Mouse (Mus musculus) neural tube, embryonic 12.5 days (tissue): ENCODE measurements at regions not wholly inside any gene's neighbourhood (a gene's known extent, or its start where the extent isn't known, plus 50 kb on each side); places are given as distances from the start of the nearest gene placed in this dataset.
"Not testable (repeated sequence)": the region's sequence is repeated elsewhere in the genome, so short reads cannot be mapped to it uniquely, and the experiment has no call there.

ENCODE experiments used
- ATAC-seq: fragments of 200-750 bp; cut with Nextera tagmentation; 2 replicates; pipeline ENCODE4 v1.8.0; 2017; ENCODE audit warnings: low read depth, mild to moderate bottlenecking, moderate TSS enrichment, moderate library complexity; ENCODE audit not compliant: low FRiP score
- H3K27ac ChIP-seq: fragments of 300-500 bp; sonication (generic); 2 replicates; pipeline ENCODE4 v1.5.1; 2016
- H3K27me3 ChIP-seq: fragments of 300-500 bp; sonication (generic); replicated peaks from 2 replicates; pipeline ENCODE4 v1.6.1; 2016; ENCODE audit warnings: mild to moderate bottlenecking
- H3K36me3 ChIP-seq: fragments of 300-500 bp; sonication (generic); 2 replicates; pipeline ENCODE4 v1.6.1; 2016; ENCODE audit warnings: mild to moderate bottlenecking
- H3K4me1 ChIP-seq: fragments of 300-500 bp; sonication (generic); 2 replicates; pipeline ENCODE4 v1.6.1; 2016
- H3K4me2 ChIP-seq: fragments of 300-500 bp; sonication (generic); replicated peaks from 2 replicates; pipeline ENCODE4 v1.6.1; 2016; ENCODE audit warnings: mild to moderate bottlenecking
- H3K4me3 ChIP-seq: fragments of 300-500 bp; sonication (generic); 2 replicates; pipeline ENCODE4 v1.5.1; 2016
- H3K9ac ChIP-seq: fragments of 300-500 bp; sonication (generic); 2 replicates; pipeline ENCODE4 v1.6.1; 2016; ENCODE audit warnings: mild to moderate bottlenecking
- H3K9me3 ChIP-seq: fragments of 300-500 bp; sonication (generic); 2 replicates; pipeline ENCODE4 v1.6.1; 2016; ENCODE audit warnings: mild to moderate bottlenecking
- WGBS: fragments of 180-500 bp; shearing (Covaris S2); methylation state at CpG from one replicate; pipeline ENCODE4 v1.1.7; 2016; 5-methylcytosine and 5-hydroxymethylcytosine counted together

DNA sequence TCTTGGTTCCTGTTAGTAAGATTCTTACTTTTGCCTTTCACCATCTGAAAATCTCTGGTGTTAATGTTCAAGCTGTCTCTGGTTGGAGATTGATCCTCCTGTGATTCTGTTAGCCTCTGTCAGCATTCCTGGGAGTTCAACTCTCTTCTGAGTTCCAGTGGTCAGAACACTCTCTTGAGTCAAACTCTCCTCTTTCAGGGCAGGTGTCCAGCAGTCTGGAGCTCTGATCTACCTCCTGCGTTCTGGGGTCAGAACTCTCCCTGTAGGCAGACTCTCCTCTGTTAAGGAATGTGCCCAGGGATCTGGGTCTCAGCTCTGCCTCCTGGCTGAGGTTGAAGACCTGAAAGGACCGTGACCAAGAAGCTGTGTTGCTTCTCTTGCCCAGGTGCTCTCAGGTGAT is 581.3 kb downstream of the H2al1n start:
- H3K4me3 ChIP-seq, H3K4me1 ChIP-seq, H3K27me3 ChIP-seq, ATAC-seq, H3K9ac ChIP-seq, H3K27ac ChIP-seq, H3K9me3 ChIP-seq, H3K4me2 ChIP-seq, H3K36me3 ChIP-seq: not testable (repeated sequence)
- 92% methylated on average over 2 of the region's 2 CpGs for WGBS

DNA sequence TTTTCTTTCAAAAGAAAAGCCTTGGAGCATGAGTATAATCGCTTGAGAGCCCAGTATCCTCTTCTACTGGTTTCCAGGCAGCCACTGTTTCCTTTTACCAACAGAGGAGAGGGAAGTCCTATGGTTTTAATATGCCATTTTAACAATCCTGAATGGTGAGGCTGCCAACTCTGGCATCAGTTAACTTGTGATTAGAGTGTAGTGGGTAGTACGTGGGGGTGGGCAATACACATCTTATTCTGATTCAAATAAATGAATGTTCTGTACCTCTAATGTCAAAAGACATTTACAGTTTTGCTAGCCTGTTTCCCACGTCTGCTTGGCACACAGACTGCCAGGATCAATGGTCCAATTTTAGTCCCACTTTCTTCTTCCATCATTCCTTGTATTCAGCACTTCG is 624.9 kb downstream of the H2al1n start:
- no peak overlapping the region for H3K4me3 ChIP-seq
- H3K4me2 ChIP-seq, result no peak overlapping the region
- H3K9ac ChIP-seq, result no peak overlapping the region
- H3K4me1 ChIP-seq, result no peaks in the 10 kb centered on the region
- H3K27me3 ChIP-seq, result no peaks in the 10 kb centered on the region
- H3K27ac ChIP-seq, result no peak overlapping the region
- no peak for ATAC-seq
- H3K9me3 ChIP-seq, result no peaks in the 10 kb centered on the region
- WGBS, result 69% methylated on average over 4 of the region's 4 CpGs
- H3K36me3 ChIP-seq, result no peaks in the 10 kb centered on the region

DNA sequence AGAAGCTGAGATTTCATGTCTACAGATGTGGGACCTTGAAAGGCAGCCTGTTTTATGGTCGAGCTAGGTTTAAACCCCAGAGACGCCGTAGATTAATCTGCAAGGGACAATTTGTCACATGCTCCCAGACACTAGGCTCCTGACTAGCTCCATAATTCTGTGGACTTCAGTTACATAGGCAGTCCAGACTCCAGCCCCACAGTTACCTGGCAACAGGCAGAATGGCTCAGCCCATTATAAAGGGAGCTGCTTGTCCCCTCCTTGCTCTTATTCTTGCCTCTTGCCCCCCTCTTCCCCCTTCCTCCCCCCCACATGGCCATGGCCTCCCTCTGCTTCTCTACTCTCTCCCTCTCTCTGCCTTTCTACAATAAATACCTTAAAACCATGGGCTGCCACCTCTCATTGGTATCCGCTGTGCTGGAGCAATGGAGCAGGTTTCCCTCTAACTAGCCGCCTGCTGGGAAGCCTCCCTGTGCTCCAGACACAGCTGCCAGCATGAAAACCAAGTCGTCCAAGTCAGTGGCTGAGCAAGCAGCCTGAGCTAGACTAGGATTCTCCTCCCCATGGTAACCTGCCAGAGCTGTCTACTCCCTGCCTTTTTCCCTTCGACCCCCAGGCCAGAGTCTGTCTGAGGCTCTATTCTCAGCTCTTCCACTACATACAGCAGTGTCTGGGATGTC is 628.9 kb downstream of the H2al1n start:
- H3K9me3 ChIP-seq, result no peaks in the 10 kb centered on the region
- H3K36me3 ChIP-seq, result no peaks in the 10 kb centered on the region
- no peak overlapping the region for H3K9ac ChIP-seq
- no peak overlapping the region for H3K4me2 ChIP-seq
- no peaks in the 10 kb centered on the region for H3K27me3 ChIP-seq
- WGBS, result 36% methylated on average over 7 of the region's 7 CpGs
- no peaks in the 10 kb centered on the region for H3K4me1 ChIP-seq
- H3K27ac ChIP-seq, result no peak overlapping the region
- H3K4me3 ChIP-seq, result no peak overlapping the region
- ATAC-seq, result peak; percentile 70; the same call in 1 of the 2 replicates

DNA sequence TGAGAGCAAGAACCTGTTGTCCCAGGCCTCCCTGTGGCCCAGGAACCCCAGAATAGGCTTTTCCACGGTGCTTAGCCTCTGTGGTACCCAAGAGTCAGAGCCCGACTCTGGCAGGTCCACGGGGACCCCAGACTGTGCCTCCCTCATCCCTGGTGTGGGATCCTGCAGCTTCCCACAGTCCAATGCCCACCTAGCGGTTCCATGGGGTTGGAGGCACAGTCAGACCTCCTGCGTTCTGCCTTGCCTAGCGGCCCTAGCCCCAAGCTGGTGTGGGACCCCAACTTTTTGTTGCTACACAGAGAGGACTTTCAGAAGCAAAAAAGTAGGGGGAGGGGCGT is 629.4 kb downstream of the H2al1n start:
- H3K9ac ChIP-seq, result no peak overlapping the region
- H3K4me2 ChIP-seq, result no peak overlapping the region
- no peak overlapping the region for H3K4me3 ChIP-seq
- 71% methylated on average over 7 of the region's 7 CpGs for WGBS
- no peaks in the 10 kb centered on the region for H3K9me3 ChIP-seq
- ATAC-seq, result no peak
- no peaks in the 10 kb centered on the region for H3K36me3 ChIP-seq
- H3K27ac ChIP-seq, result no peak overlapping the region
- H3K27me3 ChIP-seq, result no peaks in the 10 kb centered on the region
- H3K4me1 ChIP-seq, result no peaks in the 10 kb centered on the region

DNA sequence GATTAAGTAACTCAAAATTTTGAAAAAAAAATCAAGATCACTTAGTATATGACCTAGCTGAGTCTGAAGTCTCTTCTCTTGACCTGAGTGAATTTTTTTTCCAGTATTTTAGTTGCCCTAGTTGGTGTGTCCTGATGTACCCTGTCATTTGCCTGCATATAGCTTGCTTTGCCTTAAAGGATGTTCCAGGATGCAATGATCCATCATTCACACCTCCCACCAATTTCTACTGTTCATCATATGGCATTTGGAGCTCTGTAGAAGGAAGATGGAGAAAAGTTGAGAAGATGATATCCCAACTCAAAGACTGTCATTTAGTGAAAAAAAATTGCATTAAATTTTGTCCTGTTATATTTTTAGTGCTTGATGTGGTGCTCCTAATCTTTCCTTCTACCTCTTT is 634.4 kb downstream of the H2al1n start:
- no peak overlapping the region for H3K27ac ChIP-seq
- no peaks in the 10 kb centered on the region for H3K9me3 ChIP-seq
- H3K36me3 ChIP-seq, result no peaks in the 10 kb centered on the region
- no peaks in the 10 kb centered on the region for H3K4me1 ChIP-seq
- ATAC-seq, result no peak
- no peak overlapping the region for H3K9ac ChIP-seq
- no peak overlapping the region for H3K4me2 ChIP-seq
- no peak overlapping the region for H3K4me3 ChIP-seq
- no peaks in the 10 kb centered on the region for H3K27me3 ChIP-seq

DNA sequence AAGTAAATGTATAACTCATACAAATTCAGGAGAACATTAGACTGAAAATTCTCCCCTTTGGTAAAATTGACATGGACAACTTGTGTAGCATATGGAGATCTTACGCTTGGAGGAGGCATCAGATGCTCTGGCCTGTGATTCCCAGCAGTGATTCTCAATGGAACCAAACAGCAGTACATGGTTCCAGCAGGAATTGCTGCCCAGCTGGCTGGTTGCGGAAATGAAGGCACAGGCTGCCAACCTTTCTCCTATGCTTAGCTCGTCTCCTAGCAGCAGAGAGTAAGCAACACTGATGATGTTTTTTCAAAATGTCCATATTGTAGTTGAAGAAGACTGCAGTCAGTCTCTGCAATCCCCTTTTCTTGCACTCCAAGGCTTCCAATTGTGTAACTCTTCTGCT is 673.7 kb downstream of the H2al1n start:
- WGBS, result 88% methylated on average over 3 of the region's 3 CpGs
- H3K4me1 ChIP-seq, result no peaks in the 10 kb centered on the region
- no peak overlapping the region for H3K4me3 ChIP-seq
- no peaks in the 10 kb centered on the region for H3K27me3 ChIP-seq
- H3K9me3 ChIP-seq, result no peaks in the 10 kb centered on the region
- no peak overlapping the region for H3K4me2 ChIP-seq
- no peak overlapping the region for H3K27ac ChIP-seq
- no peaks in the 10 kb centered on the region for H3K36me3 ChIP-seq
- no peak for ATAC-seq
- no peak overlapping the region for H3K9ac ChIP-seq
